Mouse (Mus musculus) embryonic fibroblast, embryonic 13.5 days (primary cell): Measurements from ENCODE around the gene Ankrd23.

Experiments used
- CTCF ChIP-seq: IDR thresholded peaks from 2 replicates; pipeline ENCODE4 v1.5.1; 2011; ENCODE audit warnings: mild to moderate bottlenecking, control low read depth, low read length, moderate library complexity, borderline replicate concordance; ENCODE audit not compliant: insufficient read depth
- POLR2A ChIP-seq: IDR thresholded peaks from 2 replicates; pipeline ENCODE4 v1.6.1; 2011; ENCODE audit warnings: low read depth, mild to moderate bottlenecking, control low read depth, low read length, moderate library complexity

GRCm38 (mm10) chr1:36576991-36577675, 40.5 kb upstream of the Ankrd23 start:
- TF ChIP-seq POLR2A (no peak), CTCF (no peak)
